Mouse (Mus musculus): ENCODE measurements around the gene Usp27x. TPM values are rescaled to one million over a fixed set of nuclear protein-coding genes. Genes with fewer than 3 reads are reported as not detected.

The Usp27x gene
- total RNA-seq (2021): 10 to 100 TPM; 12.5 TPM
- long read RNA-seq, experiment 1, transcript Usp27x-201 (1 exons, 3,240 nt): major isoform, 13 of 13 reads
- long read RNA-seq, experiment 1, partial matches to known transcripts: 0 of 13 reads
- long read RNA-seq, experiment 1, other reads (novel, unspliced or antisense): 0 of 13 reads
- long read RNA-seq, experiment 2, transcript Usp27x-201 (1 exons, 3,240 nt): major isoform, 21 of 23 reads
- long read RNA-seq, experiment 2, partial matches to known transcripts: 0 of 23 reads
- long read RNA-seq, experiment 2, other reads (novel, unspliced or antisense): 2 of 23 reads

GRCm38 (mm10) chrX:7375716-7376480 is at the start of gene Usp27x:
Gene Usp27x, minus strand, starts transcription at chrX:7375830.
- peak; percentile 60 to 61 for DNase-seq (ENCODE audit: low spot score in 2 of 2)

- peak; percentile 68 to 81 for DNase-seq (ENCODE audit: low spot score in 2 of 2)
These were observed 47.1 kb upstream of the Usp27x start for GRCm38 (mm10) chrX:7422691-7423111.

- no peak for DNase-seq (ENCODE audit: low spot score in 2 of 2)
These were observed 46.5 kb upstream of the Usp27x start for GRCm38 (mm10) chrX:7422166-7422565.

- DNase-seq (ENCODE audit: low spot score in 2 of 2): peak; percentile 50 to 88
These were observed 45.4 kb upstream of the Usp27x start for GRCm38 (mm10) chrX:7421016-7421415.

GRCm38 (mm10) chrX:7416178-7416871 is 40.7 kb upstream of the Usp27x start:
- DNase-seq (ENCODE audit: low spot score in 2 of 2): peak; percentile 62 to 90

GRCm38 (mm10) chrX:7415308-7415707 is 39.7 kb upstream of the Usp27x start:
- no peak for DNase-seq (ENCODE audit: low spot score in 2 of 2)

GRCm38 (mm10) chrX:7412239-7413033 is 36.8 kb upstream of the Usp27x start:
- no peak for DNase-seq (ENCODE audit: low spot score in 2 of 2)

GRCm38 (mm10) chrX:7376586-7376985 is 956 bp upstream of the Usp27x start:
- DNase-seq (ENCODE audit: low spot score in 2 of 2): no peak

- DNase-seq (ENCODE audit: low spot score in 2 of 2): peak in 1 of 2 experiments; percentile 35
These were observed 311 bp downstream of the Usp27x start for GRCm38 (mm10) chrX:7375322-7375715.

GRCm38 (mm10) chrX:7325455-7325854 is 50.2 kb downstream of the Usp27x start:
- no peak for DNase-seq (ENCODE audit: low spot score in 2 of 2)

- peak; percentile 54 to 66 for DNase-seq (ENCODE audit: low spot score in 2 of 2)
These were observed 53.3 kb downstream of the Usp27x start for GRCm38 (mm10) chrX:7322288-7322687.

Other genes starting within 250 kb of the Usp27x start
- gene Clcn5, start 56.5 kb downstream of the Usp27x start, total RNA-seq (2021): 10 to 100 TPM; 13.3 to 16.6 TPM
- under 1 TPM in 1 of 2 experiments, not detected in 1; 0.24 TPM for gene Foxp3, start 197.8 kb upstream of the Usp27x start, total RNA-seq (2021)
- 10 to 100 TPM; 16.5 to 16.7 TPM for gene Ppp1r3f, start 198.5 kb upstream of the Usp27x start, total RNA-seq (2021)
- gene Ccdc22, start 229.7 kb upstream of the Usp27x start, total RNA-seq (2021): 10 to 100 TPM; 22.6 to 24.5 TPM
- gene Cacna1f, start 231.3 kb upstream of the Usp27x start, total RNA-seq (2021): under 1 TPM in 1 of 2 experiments, not detected in 1; 0.21 TPM

All from layer of hippocampus, postnatal 14 days (tissue).